Mouse (Mus musculus) adrenal gland (tissue): ENCODE results near the gene Ephb4.

Source experiments
- intact Hi-C: fragments of 180-260 bp; cut with DNase I; formaldehyde crosslinking; loops from one replicate; pipeline ENCODE4 v1.15.1; 2025

Ephb4 gene

DNA sequence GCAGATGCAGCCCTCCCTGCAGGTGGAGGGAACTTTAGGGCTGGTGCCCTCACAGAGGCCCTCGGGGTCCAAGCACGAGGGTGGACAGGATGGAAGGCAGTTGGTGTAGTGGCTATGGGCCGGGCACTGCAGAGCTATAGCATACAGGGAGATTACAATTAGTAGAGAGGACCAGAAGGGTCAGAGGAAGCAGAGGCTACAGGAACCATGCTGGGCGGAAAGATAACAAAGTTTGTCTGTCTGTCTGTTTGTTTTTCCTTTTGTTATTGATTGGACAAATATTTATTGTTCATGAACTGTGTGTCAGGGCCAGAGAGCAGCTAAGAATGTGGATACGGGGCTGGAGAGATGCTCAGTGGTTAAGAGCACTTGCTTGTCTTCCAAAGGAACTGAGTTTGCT is 64.3 kb downstream of the Ephb4 start:
- intact Hi-C loops: no loop called here

DNA sequence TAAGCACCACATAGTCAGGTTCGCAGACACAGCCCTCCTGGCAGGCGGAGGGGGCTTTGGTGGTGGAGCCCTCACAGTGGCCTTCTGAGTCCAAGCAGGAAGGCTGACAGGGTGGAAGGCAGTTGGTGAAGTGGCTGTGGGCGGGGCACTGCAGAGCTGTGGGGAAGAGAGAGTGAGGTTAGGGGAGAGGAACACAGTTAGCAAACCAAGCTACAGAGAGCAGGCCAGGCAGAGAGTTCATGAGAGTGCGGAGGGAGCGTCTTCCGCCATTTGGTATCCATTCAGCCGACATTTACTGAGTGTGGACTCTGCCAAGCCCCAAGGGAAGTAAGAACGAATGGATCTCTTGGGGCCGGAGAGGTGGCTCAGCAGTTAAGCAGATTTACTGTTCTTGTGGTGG is 69.2 kb downstream of the Ephb4 start:
- intact Hi-C loops: no loop called here

DNA sequence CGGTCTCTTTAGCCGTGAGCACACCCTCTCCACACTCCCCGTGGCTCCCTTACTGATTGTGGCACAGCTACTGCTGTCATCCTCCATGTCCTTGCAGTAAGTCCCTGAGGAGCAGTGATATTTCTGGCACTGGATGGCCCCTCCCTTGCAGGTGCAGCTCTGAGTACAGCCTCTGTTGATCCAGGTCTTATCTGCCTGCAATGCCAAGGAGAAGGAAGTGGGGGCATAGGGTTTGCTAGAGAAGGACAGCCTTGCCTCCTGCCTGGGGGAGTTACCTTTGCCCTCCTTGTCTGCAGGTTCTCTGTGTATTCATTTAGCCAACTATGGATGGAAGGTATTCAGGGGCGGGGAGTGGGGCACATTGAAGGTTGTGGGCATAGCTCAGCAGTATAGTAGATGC is 69.9 kb downstream of the Ephb4 start:
- intact Hi-C loops: no loop called here

DNA sequence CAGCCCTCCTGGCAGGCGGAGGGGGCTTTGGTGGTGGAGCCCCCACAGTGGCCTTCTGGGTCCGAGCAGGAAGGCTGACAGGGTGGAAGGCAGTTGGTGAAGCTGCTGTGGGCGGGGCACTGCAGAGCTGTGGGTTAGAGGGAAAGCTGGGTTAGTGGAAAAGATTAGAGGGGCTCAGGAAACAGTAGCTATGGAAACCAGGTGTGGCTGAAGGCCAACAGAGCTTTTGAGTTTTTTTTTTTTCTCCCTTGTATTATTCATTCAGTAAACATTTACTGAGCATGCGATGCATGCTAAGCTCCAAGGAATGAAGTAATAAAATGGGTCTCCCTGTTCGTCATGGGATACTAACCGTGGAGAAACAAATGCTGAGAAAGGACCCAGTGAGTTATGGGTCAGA is 75.7 kb downstream of the Ephb4 start:
- intact Hi-C loops: no loop called here
